Mouse (Mus musculus) lung, adult 18-20 months (tissue): ENCODE results near the gene Cfb.
"Not testable (repeated sequence)": the region's sequence is repeated elsewhere in the genome, so short reads cannot be mapped to it uniquely, and the experiment has no call there.

Experiments used
- DNase-seq, 2 experiments: peaks; one replicate each; pipeline ENCODE4 v3.0.0; 2022; ENCODE audit warnings: mixed read lengths in 2 of 2

The Cfb gene

GRCm38 (mm10) chr17:34862416-34863081 lies at the start of gene Cfb:
Gene Cfb (minus strand): TSS chr17:34862518.
- no peak for DNase-seq

GRCm38 (mm10) chr17:34911945-34912351 lies 49.6 kb upstream of the Cfb start:
- peak; percentile 80 to 85 for DNase-seq

- no peak for DNase-seq
These were observed 48.7 kb upstream of the Cfb start for GRCm38 (mm10) chr17:34910982-34911381.

- DNase-seq = no peak
These were observed 40.6 kb upstream of the Cfb start for GRCm38 (mm10) chr17:34902895-34903294.

- DNase-seq = not testable (repeated sequence)
These were observed 39.6 kb upstream of the Cfb start for GRCm38 (mm10) chr17:34901948-34902347.

- DNase-seq = not testable (repeated sequence)
These were observed 38.5 kb upstream of the Cfb start for GRCm38 (mm10) chr17:34900826-34901225.

- peak in 1 of 2 experiments; percentile 42 for DNase-seq
These were observed 37.5 kb upstream of the Cfb start for GRCm38 (mm10) chr17:34899890-34900243.

- DNase-seq = peak; percentile 31 to 46
These were observed 37.0 kb upstream of the Cfb start for GRCm38 (mm10) chr17:34899053-34899889.

GRCm38 (mm10) chr17:34898706-34899052 lies 36.4 kb upstream of the Cfb start:
- DNase-seq = no peak

- DNase-seq = peak; percentile 74 to 80
These were observed 35.9 kb upstream of the Cfb start, which contains the start of the genes C2 and Ehmt2 for GRCm38 (mm10) chr17:34898160-34898586. Gene C2 (minus strand): TSS chr17:34898265. Gene Ehmt2 (plus strand): TSS chr17:34898469.

GRCm38 (mm10) chr17:34897373-34898159 lies 35.2 kb upstream of the Cfb start:
- peak in 1 of 2 experiments; percentile 68 for DNase-seq

GRCm38 (mm10) chr17:34896366-34896765 lies 34.0 kb upstream of the Cfb start:
- no peak for DNase-seq

GRCm38 (mm10) chr17:34895724-34896123 lies 33.4 kb upstream of the Cfb start:
- no peak for DNase-seq

GRCm38 (mm10) chr17:34894801-34895530 lies 32.6 kb upstream of the Cfb start:
- DNase-seq = peak; percentile 48 to 53

GRCm38 (mm10) chr17:34894074-34894597 lies 31.8 kb upstream of the Cfb start:
- peak; percentile 94 to 95 for DNase-seq

- DNase-seq = no peak
These were observed 30.9 kb upstream of the Cfb start for GRCm38 (mm10) chr17:34893072-34893824.

- DNase-seq = no peak
These were observed 29.1 kb upstream of the Cfb start for GRCm38 (mm10) chr17:34891377-34891776.

- no peak for DNase-seq
These were observed 27.9 kb upstream of the Cfb start for GRCm38 (mm10) chr17:34890074-34890743.

GRCm38 (mm10) chr17:34887942-34888341 lies 25.6 kb upstream of the Cfb start:
- DNase-seq = no peak

GRCm38 (mm10) chr17:34885615-34886014 lies 23.3 kb upstream of the Cfb start:
- no peak for DNase-seq

GRCm38 (mm10) chr17:34884704-34885103 lies 22.4 kb upstream of the Cfb start:
- DNase-seq = no peak
